Mouse (Mus musculus) heart, adult 2 months (tissue): ENCODE data around the gene Eif2b4. TPM values are rescaled to one million over a fixed set of nuclear protein-coding genes. Genes with fewer than 3 reads are reported as not detected.
A peak's percentile ranks its signal among the peaks of the same experiment; 100 is the strongest.

Source experiments
- DNase-seq, 2 experiments: peaks; one replicate each; pipeline ENCODE4 v3.0.0; 2021
- H3K27ac ChIP-seq: fragments of 200-600 bp; 2 replicates; pipeline ENCODE4 v1.8.1; 2022
- H3K27me3 ChIP-seq: fragments of 200-500 bp; 2 replicates; pipeline ENCODE4 v1.6.1; 2012; ENCODE audit warnings: mild to moderate bottlenecking, low read length, inconsistent platforms, mixed read lengths; ENCODE audit not compliant: control insufficient read depth, insufficient read depth
- H3K36me3 ChIP-seq: fragments of 200-500 bp; 2 replicates; pipeline ENCODE4 v1.6.1; 2012; ENCODE audit warnings: low read length, inconsistent platforms; ENCODE audit not compliant: control insufficient read depth, insufficient read depth
- H3K4me1 ChIP-seq: fragments of 200-500 bp; 2 replicates; pipeline ENCODE4 v1.6.1; 2011; ENCODE audit warnings: low read length; ENCODE audit not compliant: control insufficient read depth, insufficient read depth
- H3K4me3 ChIP-seq: fragments of 200-600 bp; 2 replicates; pipeline ENCODE4 v1.8.1; 2022
- H3K79me2 ChIP-seq: fragments of 200-500 bp; replicated peaks from 2 replicates; pipeline ENCODE4 v1.6.1; 2012; ENCODE audit warnings: mild to moderate bottlenecking, inconsistent platforms, low read length, moderate library complexity, mixed read lengths; ENCODE audit not compliant: control insufficient read depth, insufficient read depth
- H3K9ac ChIP-seq: fragments of 200-500 bp; 2 replicates; pipeline ENCODE4 v1.6.1; 2012; ENCODE audit warnings: low read depth, mild to moderate bottlenecking, control low read depth, inconsistent platforms, low read length, mixed read lengths
- CTCF ChIP-seq: fragments of 200-600 bp; IDR thresholded peaks from 2 replicates; pipeline ENCODE4 v1.8.1; 2022; ENCODE audit warnings: antibody characterized with exemption, mild to moderate bottlenecking, moderate library complexity
- EP300 ChIP-seq: fragments of 200-500 bp; IDR thresholded peaks from 2 replicates; pipeline ENCODE4 v1.6.1; 2011; ENCODE audit warnings: low read depth, low read length, control low read depth; ENCODE audit not compliant: insufficient read depth
- POLR2A ChIP-seq: fragments of 200-500 bp; IDR thresholded peaks from 2 replicates; pipeline ENCODE4 v1.6.1; 2011; ENCODE audit warnings: mild to moderate bottlenecking, low read depth, low read length, control low read depth; ENCODE audit not compliant: insufficient read depth
- WGBS: fragments of 180-500 bp; shearing (Covaris S2); methylation state at CpG from one replicate; pipeline ENCODE4 v1.1.7; 2018; 5-methylcytosine and 5-hydroxymethylcytosine counted together
- intact Hi-C: fragments of 180-260 bp; cut with DNase I; formaldehyde crosslinking; loops from one replicate; pipeline ENCODE4 v1.15.1; 2025
- polyA plus RNA-seq: library from polyadenylated mRNA; depleted of rRNA; stranded (reverse); fragments of >200 nt; gene quantifications from 2 replicates; pipeline ENCODE4 v1.2.3, GENCODE M21; 2012
- total RNA-seq, 2 experiments: library from RNA; stranded (reverse); gene quantifications; 2 replicates each; pipeline ENCODE4 v1.2.3; 2021

Eif2b4 gene
- total and polyA plus RNA-seq, 3 experiments: 48.0 to 61.3 (median 50.8) TPM

- no peak for TF ChIP-seq POLR2A
- TF ChIP-seq CTCF: no peak
- TF ChIP-seq EP300: no peak
- H3K27ac ChIP-seq: peak overlapping the region; percentile 87
- intact Hi-C loops: loop anchor here (10.0 kb wide), 1 partner anchor 254 kb away; the partner anchor contains the start of gene Zfp512
- H3K36me3 ChIP-seq: no peaks in the 10 kb centered on the region
- 9% methylated on average over 13 of the region's 13 CpGs for WGBS
- DNase-seq: no peak
- peak overlapping the region; percentile 79 for H3K4me3 ChIP-seq
- H3K79me2 ChIP-seq: no peaks in the 10 kb centered on the region; the same call in 1 of the 2 replicates
- H3K4me1 ChIP-seq: peaks cover 1% of the 10 kb centered on the region; the same call in 1 of the 2 replicates
- H3K27me3 ChIP-seq: no peaks in the 10 kb centered on the region
- peak overlapping the region; percentile 73 for H3K9ac ChIP-seq
Observed at GRCm38 (mm10) chr5:31201042-31201741, 8.0 kb upstream of the Eif2b4 start.

GRCm38 (mm10) chr5:31200327-31200768, 7.1 kb upstream of the Eif2b4 start:
- Histone ChIP-seq H3K4me3 (no peak overlapping the region), H3K27ac (no peak overlapping the region), H3K27me3 (no peaks in the 10 kb centered on the region), H3K79me2 (no peaks in the 10 kb centered on the region; the same call in 1 of the 2 replicates), H3K9ac (no peak overlapping the region), H3K4me1 (peaks cover 1% of the 10 kb centered on the region; the same call in 1 of the 2 replicates), H3K36me3 (no peaks in the 10 kb centered on the region)
- 88% methylated on average over 27 of the region's 27 CpGs for WGBS
- intact Hi-C loops: loop anchor here (10.0 kb wide), 1 partner anchor 254 kb away; the partner anchor contains the start of gene Zfp512
- TF ChIP-seq EP300 (no peak), POLR2A (peak; percentile 8; the same call in 1 of the 2 replicates)
- peak in 1 of 2 experiments; percentile 32 for DNase-seq

DNA sequence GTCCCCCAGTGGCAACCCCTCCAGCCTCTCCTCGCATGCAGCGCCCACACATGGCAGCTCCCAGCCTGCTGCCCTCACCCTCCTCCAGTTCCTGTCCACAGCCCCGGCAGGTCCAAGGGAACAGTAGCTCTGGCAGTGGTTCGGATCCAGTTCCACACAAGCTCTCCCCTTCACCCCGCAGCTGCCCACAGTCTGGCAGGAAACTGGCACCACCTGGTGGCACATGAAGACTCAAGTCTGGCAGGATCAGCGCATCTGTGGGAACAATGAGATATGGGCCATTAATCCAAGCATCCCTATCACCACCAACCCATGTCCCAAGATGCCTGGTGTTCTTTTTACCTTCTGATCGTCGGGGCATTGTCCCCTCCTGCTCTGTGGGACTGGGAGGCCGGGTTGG, 6.7 kb upstream of the Eif2b4 start:
- Histone ChIP-seq H3K9ac (no peak overlapping the region), H3K27ac (no peak overlapping the region), H3K36me3 (no peaks in the 10 kb centered on the region; the same call in 1 of the 2 replicates), H3K4me3 (no peak overlapping the region), H3K27me3 (no peaks in the 10 kb centered on the region), H3K79me2 (no peaks in the 10 kb centered on the region; the same call in 1 of the 2 replicates), H3K4me1 (peaks cover 1% of the 10 kb centered on the region; the same call in 1 of the 2 replicates)
- WGBS: 68% methylated on average over 9 of the region's 9 CpGs
- TF ChIP-seq EP300 (0 out of 2 replicates have a peak, but pooled peaks have one; percentile 19), POLR2A (peak; percentile 28; the same call in 1 of the 2 replicates), CTCF (no peak)
- no peak for DNase-seq
- intact Hi-C loops: loop anchor here (10.0 kb wide), 1 partner anchor 255 kb away; the partner anchor contains the start of gene Zfp512

GRCm38 (mm10) chr5:31199321-31199892, 6.2 kb upstream of the Eif2b4 start:
- Histone ChIP-seq H3K36me3 (no peaks in the 10 kb centered on the region; the same call in 1 of the 2 replicates), H3K27ac (no peak overlapping the region), H3K9ac (no peak overlapping the region), H3K79me2 (no peaks in the 10 kb centered on the region; the same call in 1 of the 2 replicates), H3K4me1 (peaks cover 1% of the 10 kb centered on the region; the same call in 1 of the 2 replicates), H3K4me3 (no peak overlapping the region), H3K27me3 (no peaks in the 10 kb centered on the region)
- no peak for TF ChIP-seq CTCF
- 88% methylated on average over 19 of the region's 19 CpGs for WGBS
- intact Hi-C loops: no loop called here
- no peak for DNase-seq

DNA sequence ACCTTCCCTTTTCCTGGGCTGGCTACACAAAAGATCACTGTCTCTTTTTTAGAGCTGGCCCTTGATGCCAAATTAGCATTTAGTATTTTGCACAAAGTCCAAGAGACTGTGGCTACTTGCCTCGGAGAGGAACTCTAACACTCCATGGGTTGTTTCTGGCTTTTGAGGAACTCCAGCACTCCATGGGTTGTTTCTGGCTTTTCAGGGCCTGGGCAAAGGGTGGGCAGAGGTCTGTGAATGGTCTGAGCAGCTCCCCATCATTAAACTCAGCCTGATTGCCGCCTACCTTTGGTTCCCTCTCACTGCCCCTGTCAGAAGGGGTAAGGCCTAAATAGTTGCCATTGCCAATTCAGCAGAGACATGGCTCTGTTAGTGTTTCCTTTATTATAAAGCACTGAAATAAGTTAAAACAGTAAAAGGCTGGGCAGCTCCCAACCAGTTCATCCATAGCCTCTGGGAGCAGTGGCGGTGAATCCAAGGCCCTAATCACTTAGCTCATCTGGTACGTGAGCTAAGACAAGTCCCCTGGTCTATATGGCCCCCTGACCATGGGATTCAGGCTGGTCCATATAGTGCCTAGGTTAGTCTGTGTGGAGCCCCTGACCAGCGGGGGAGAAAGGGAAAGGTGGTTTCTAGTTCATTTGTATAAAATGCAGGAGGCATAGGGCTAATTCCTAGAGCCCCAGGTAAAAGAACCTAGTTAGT, 5.5 kb upstream of the Eif2b4 start:
- intact Hi-C loops: no loop called here
- Histone ChIP-seq H3K9ac (no peak overlapping the region), H3K79me2 (no peaks in the 10 kb centered on the region; the same call in 1 of the 2 replicates), H3K4me1 (peaks cover 1% of the 10 kb centered on the region; the same call in 1 of the 2 replicates), H3K4me3 (no peak overlapping the region), H3K27me3 (no peaks in the 10 kb centered on the region), H3K36me3 (peaks cover 6% of the 10 kb centered on the region), H3K27ac (no peak overlapping the region)
- 75% methylated on average over 5 of the region's 5 CpGs for WGBS
- no peak for TF ChIP-seq POLR2A
- TF ChIP-seq EP300: no peak
- TF ChIP-seq CTCF: no peak
- DNase-seq: no peak
